Mouse (Mus musculus): Measurements from ENCODE around the gene Ap2a1.
"Not testable (repeated sequence)": the region's sequence is repeated elsewhere in the genome, so short reads cannot be mapped to it uniquely, and the experiment has no call there.

Ap2a1 gene

DNA sequence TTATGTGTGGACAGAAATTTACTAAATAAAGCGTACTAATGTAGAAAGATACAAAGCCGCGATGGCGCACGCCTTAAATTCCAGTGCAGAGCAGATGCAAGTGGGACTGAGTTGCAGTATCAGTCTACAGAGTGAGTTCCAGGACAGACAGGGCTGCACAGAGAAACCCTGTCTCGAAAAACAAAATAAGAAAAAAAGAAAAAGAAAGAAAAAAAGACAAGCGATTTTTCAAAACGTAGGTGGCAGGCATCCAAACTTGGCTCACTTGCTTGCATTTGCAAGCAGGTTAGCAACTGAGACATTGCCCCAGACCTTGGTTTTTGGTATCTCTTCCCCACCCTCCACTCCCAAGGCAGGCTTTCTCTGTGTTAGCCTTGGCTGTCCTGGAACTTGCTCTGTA lies 36.1 kb downstream of the Ap2a1 start:
- no peak for DNase-seq

- peak; percentile 94 to 95 for DNase-seq
Measured at GRCm38 (mm10) chr7:44892276-44892921, 36.9 kb downstream of the Ap2a1 start, which contains the start of gene Med25. Gene Med25, minus strand, starts transcription at chr7:44892712.

GRCm38 (mm10) chr7:44891611-44892010 lies 37.7 kb downstream of the Ap2a1 start:
- DNase-seq: no peak

DNA sequence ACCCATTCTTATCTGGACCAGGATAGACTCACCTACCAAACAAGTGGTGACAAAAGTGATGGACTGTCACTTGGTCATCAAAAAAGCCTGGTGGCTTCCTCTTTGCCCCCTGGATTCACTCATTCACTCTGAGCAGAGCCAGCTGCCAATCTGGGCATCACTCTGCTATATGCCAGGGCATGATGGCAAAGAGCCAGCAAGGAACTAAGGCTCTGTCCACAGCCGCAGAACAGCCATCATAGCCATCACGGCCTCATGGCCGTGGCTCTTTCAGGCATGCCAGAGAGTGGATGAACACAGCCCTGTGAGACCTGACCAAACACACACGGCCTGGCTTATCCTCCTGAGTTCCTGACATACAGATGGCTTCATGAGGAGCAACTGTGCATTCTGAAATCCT lies 38.6 kb downstream of the Ap2a1 start:
- no peak for DNase-seq

GRCm38 (mm10) chr7:44890180-44890579 lies 39.1 kb downstream of the Ap2a1 start:
- DNase-seq: no peak

GRCm38 (mm10) chr7:44888256-44889105 lies 40.8 kb downstream of the Ap2a1 start:
- no peak for DNase-seq

DNA sequence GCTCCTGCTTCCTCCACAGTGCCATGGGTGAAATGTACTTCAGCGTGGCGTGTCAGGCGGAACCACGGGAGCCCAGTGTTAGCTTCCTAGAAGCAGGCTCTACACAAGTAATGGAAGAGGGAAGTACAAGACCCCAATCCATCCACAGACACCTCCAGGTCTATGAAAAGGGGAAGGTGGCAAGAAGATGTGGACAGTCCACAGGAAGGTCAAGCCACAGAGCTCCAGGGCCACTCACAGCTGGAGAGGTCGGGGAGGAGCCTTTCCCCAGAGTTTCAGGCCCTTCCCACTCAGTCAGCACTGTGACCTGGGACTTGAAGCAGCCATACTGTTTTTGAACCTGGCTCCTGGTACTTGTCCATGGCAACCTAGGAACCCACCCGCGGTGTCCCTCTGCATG lies 42.3 kb downstream of the Ap2a1 start:
- DNase-seq: no peak

DNA sequence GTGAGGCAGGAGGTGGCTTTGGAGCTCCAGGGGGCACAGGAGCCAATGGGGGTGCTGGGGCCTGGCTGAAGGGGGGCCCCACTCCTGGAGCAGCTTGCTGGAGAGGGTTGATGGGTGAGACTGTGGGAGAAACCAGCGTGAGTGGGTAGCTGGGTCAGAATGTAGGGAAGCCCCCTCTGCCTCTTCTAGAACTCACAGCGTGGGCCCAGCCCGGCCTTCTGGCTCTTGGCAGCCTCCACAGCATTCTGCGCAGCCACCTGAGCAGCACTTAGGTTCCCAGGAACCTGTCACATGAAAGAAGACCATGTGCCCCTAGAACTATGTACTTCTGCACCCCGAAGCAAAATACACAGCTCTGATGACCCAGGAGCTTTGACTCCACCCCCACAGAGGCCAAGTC lies 44.7 kb downstream of the Ap2a1 start:
- no peak for DNase-seq

DNA sequence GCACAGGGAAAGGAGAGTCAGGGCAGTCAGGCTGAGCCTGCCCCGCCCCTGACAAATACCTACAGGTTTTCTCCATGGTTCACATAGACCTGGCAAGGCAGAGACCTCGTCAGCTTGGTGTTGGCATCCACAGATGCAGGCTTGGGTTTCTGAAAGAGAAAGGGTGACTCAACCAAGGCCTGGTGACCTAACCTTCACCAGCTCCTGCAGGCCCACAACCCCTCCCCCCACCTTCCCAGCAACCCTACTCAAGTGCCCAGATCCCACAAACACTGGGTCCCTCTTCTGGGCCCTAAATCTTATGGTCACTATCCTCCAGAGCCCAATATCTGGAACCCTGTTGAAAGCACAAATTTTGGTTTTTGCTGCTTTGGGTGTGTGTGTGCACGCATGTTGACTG lies 46.3 kb downstream of the Ap2a1 start:
- no peak for DNase-seq

DNA sequence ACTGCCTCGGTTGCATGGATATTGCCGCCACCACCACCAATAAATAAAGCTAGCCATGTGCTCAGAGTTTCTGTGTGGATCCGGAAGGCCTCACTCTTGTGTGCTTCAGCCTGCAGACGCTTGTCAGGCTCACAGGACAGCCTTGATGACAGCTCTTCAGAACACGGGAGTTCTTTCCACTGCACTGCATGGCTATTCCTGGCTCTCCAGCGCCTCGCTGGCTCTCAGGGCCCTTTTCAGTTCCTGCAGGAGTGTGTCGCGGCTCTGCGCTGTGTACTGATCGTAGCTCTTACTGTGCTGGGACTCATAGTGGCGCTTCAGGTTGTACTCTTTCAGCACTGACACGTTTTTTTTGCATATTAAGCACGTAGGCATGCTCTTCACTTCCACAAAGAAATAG lies 51.5 kb downstream of the Ap2a1 start:
- DNase-seq: no peak

DNA sequence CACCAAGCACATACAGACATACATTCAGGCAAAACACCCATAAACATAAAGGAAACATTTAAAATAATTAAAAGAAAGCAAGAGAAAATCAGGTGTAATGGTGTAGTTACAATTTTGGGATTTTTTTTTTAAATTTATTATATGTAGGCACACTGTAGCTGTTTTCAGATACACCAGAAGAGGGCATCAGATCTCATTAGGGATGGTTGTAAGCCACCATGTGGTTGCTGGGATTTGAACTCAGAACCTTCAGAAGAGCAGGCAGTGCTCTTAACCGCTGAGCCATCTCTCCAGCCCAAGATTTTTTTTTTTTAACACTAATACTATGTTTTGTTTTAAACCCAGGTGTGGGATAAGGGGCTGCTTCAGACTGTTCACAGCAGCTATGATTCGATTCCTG lies 57.5 kb downstream of the Ap2a1 start:
- DNase-seq: not testable (repeated sequence)

DNA sequence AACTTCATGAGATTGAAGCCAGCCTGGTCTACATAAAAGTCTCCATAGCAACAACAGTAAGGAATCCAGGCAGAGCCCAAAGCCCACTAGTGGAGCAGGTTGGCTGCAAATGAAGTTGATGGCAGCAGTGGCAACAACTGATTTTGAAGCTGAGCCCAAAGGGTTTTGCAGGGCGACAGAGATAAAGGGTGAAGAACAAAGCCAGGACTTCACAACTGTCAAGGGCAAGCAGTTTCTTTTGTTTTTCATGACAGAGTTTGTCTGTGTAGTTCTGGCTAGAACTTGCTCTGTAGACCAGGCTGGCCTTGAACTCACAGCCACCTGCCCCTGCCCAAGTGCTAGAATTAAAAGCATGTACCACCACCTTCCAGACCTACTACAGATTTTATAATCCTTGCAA lies 58.1 kb downstream of the Ap2a1 start:
- DNase-seq: no peak

- no peak for DNase-seq
Measured at GRCm38 (mm10) chr7:44870614-44871013, 58.7 kb downstream of the Ap2a1 start.

DNA sequence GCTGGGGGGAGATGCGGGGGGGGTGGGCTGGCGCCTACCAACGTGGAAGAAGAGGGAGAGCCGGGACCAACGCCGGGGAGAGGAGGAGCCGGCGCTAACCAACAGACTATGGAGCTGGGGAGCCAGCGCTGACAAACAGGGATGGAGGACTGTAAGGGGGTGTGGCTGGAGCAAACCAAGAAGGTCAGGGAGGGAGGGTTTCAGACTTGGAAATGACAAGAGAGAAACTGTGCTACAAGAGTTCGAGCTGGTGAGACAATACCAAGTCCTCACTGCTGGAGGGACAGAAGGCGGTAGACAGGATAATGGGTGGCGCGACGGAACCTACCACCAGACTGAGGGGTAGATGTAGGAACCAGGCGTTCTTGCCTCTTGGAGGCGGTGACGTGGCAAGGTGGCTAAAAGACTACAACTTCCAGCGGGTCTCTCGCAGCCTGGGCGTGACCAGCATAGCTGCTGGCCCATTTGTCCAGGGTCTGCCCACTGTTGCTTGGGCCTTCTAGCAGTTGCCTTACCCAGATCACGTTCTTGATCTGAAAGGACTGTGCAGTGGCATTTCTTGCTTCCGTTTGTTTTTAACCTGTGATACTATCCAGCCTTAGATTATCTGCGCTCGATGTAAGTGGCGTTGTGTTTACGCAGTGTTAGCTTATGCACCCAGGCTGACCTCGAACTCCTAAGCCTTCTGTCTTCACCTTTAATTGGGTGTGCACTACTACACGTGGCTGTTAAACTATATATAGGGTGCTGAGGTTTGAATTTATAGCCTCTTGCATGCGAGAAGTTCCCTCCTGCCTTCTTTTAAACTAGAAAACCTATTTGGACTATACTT lies 59.4 kb downstream of the Ap2a1 start, which contains the start of gene Ptov1:
TSS of gene Ptov1 (minus strand) at position 92 of the 832 bp plus-strand sequence.
- DNase-seq: peak; percentile 94 to 96

- peak in 1 of 2 experiments; percentile 61 for DNase-seq
Measured at GRCm38 (mm10) chr7:44868919-44869696, 60.2 kb downstream of the Ap2a1 start.

DNA sequence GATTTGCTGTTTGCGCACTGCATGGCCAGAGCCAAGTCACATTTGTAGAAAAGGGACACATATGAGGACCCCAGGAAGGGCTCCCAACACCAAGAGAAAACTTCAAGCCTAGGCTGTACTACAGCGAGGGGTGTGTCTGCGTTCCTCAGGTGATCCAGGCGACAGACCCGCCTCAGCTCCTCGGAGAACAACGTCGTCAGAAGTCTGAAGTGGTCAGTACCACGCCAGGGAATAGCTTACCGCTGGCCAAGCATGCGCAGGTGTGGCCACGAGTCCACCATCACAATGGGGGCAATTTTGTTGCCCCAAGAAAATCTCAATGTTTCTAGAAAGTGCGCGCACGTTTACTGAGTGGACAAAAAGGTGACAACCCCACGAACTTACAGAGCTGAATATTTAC lies 60.8 kb downstream of the Ap2a1 start:
- DNase-seq: no peak

DNA sequence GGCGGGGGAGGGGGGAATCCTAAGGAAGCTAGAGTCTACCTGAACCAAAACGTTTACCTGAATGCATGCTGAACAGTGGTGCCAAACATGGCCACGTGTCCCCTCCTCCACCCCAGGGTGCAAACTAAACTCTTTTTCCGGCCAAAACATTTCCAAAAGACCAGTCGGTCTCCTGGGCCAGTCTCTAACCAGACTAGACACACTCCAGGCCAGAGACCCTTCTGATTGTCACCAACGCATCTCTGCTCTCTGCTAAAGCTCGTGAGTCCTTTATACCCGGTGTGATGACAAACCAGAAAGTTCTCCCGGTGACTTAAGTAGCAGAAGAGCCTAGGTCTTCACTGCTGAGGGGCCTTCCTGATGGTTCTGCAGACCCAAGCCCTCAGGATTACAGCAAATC lies 61.5 kb downstream of the Ap2a1 start:
- DNase-seq: no peak

GRCm38 (mm10) chr7:44867010-44867702 lies 62.1 kb downstream of the Ap2a1 start:
- DNase-seq: no peak

- DNase-seq: peak; percentile 62 to 79
Measured at GRCm38 (mm10) chr7:44866276-44867009, 62.9 kb downstream of the Ap2a1 start.

- no peak for DNase-seq
Measured at GRCm38 (mm10) chr7:44864595-44865542, 64.4 kb downstream of the Ap2a1 start.
